Mouse (Mus musculus) retina, adult 2 months (tissue): ENCODE data around the gene Cldn20.

Source experiments
- DNase-seq: peaks from one replicate; pipeline ENCODE4 v3.0.0-alpha.2; 2012; ENCODE audit warnings: low read depth, low spot score

Cldn20 gene

DNA sequence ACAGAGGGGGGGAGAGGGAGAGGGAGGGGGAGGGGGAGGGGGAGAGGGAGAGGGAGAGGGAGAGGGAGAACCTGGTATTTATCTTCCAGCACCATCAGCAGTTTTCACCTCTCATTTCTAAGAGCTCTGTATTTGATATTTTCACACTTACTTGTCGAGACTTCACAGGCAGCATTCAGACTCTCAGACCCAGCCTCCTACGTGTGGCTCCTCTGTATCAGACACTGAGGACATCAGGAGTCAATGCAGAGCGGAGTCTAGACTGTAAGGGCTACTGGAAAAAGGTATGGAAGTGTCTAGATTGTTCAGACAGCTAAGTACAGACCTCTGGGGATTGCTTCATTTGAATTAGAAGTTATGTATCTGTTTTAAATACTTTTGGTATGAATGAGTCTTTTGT is 2.8 kb upstream of the Cldn20 start:
- no peak for DNase-seq

DNA sequence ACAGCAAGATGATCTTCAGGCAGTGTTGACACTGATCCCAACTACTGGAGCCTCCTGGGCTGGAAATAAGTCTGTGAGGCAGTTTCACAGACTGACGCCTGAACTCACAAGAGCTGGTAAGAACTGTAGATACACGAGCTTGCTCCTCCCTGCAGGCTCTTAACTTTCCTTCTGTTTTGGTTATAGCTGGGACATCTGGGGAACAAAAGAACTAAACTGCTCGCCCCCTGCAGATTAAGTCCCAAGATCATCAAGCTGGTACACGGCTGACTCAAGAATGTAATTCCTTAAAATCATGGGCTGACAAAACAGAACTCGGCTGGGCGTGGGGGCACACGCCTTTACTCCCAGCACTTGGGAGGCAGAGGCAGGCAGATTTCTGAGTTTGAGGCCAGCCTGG is 1.8 kb upstream of the Cldn20 start:
- no peak for DNase-seq

DNA sequence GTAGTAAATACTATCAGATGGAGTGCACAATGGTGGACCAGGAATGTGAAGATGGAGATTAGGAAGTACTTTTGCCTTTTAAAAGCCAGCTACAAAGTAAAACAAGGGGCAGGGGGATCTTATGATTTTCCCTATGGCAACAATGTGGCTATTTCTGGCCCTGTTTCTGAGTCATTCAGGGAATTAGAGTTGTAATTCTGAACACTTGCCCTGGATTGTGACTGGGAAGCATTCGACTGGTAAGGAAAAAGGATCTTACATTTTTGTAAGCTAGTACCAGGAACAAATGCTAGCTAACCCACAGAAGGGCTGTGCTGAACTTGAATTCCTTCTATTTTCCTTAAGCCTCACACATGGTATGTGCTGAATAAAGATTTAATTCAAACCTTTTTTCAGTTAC is 713 bp upstream of the Cldn20 start:
- DNase-seq, result no peak

- DNase-seq, result no peak
These were observed 1.1 kb downstream of the Cldn20 start for GRCm38 (mm10) chr17:3533425-3533824.

DNA sequence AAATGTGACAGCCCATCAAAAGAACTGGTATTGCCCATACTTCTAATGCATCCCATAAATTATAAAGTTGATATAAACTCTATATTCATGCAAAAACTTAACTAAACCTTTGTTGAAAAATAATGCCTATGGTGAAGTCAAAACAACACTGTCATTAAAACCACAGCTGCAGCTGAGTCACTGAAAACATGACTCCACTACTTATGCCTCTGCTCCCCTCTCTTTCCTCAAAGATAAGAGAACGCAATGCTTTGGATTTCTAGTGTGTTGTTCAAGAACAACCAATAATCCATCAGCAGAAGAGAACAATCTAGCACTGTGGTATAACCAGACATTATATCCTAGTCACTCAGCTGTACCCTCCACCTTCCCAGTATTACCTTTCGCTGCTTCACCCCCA is 8.0 kb downstream of the Cldn20 start:
- DNase-seq, result no peak

GRCm38 (mm10) chr17:3541033-3541432 is 8.7 kb downstream of the Cldn20 start:
- no peak for DNase-seq

DNA sequence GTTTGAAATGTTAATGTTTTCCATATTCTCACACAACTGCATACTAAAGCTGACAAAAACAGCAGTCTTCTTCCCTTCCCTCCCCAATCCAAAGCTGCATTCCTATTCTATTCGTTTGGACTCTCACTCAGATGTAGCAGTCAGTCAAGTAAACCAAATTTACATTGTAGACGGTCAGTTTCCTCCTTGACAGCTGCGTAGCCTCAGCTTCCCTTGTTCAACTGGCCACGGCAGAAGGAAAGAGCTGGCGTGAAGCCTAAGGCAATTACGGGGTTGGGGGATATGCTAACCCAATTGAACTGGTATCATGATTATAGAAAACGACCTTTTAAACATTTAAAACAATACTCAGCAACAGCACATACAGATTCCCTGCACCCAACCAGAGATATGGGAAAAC is 15.4 kb downstream of the Cldn20 start:
- DNase-seq, result no peak

DNA sequence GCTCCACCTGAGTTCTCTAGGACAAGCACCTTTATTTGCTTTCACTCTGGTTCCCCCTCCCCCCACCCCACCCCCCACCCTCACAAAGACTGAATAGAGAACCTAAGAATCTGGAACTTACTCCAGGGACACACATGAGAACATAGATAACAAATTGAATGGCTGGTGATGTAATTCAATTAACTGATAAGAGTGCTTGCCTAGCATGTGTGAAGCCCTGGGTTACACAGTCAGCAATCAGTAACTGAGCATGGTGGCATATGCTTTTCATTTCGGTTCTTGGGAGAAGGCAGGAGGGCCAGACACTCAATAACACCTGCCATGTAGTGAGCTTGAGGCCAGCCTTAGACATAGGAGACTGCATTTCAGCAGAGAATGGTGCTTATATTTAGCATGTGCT is 23.9 kb downstream of the Cldn20 start:
- DNase-seq, result no peak

DNA sequence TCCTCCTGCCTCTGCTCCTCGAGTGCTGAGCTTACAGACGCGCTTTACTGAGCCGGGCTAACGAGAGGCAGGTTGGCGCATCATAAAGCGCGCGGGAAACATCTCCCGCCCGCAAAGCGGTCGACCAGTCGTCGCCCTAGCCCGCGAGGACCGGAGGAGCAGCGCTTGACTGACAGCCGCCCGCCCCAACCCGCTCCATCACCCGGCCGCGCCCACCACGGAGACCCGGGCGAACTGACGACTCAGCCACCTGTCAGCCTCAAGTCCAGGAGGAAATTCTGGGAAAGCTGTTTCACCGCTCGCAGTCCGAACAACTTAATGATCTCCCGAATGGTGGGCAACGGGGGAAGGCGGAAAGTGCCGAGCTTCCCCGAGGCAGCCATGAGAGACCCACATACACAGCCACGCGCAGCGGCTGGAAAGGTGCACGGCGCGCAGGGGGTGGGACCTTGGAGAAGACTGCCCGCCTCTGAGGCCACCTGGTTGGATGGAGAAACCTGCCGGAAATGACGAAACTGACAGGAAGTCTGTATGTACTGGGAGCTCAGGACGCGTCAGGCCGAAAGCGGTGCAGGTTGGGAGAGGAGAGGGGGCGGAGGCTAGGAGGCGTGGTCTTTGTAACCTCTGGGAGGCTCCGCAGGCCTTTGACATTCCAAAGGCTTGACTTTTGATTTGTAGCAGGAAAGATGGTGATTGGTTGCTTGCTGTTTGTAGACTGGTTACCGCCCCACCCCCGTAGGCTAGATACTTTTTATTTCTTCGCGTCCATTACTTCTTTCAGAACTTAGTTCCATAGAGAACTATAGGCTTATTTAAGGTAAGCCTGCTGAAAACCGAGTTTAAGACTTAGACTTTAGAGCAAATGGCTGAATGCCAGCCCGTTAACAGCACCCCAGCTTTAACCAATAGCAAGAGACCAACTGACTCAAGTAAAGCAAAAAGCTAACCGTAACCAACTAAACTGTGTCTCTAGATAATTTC is 25.3 kb downstream of the Cldn20 start, which contains the start of gene Tfb1m:
Tfb1m (minus strand) TSS at position 451 of the 981 bp plus-strand sequence.
- peak; percentile 99 for DNase-seq

DNA sequence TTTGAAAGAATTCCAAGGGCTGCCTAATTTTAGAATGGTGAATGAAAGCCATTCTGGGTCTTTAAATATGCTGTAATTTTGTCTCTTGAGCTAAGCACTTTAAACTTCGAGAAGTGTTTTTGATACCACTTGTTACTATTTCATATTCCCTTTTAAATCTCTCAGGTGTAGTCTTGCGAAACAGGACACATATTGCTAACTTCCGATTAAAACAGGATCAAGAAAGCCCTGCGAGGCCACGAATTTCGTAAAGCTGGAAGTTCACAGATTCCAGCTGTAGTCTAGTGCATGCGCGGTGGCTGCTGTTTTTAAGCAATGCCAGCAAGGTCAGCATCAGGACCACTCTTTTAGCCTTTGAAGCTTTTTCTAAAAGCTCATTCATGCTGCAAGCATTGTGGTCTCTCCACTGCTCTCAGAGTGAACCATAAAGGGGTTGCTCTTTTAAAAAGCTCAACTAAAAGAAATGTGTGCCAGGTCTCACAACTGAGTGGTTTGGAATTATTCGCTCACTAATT is 26.1 kb downstream of the Cldn20 start:
- DNase-seq, result no peak

DNA sequence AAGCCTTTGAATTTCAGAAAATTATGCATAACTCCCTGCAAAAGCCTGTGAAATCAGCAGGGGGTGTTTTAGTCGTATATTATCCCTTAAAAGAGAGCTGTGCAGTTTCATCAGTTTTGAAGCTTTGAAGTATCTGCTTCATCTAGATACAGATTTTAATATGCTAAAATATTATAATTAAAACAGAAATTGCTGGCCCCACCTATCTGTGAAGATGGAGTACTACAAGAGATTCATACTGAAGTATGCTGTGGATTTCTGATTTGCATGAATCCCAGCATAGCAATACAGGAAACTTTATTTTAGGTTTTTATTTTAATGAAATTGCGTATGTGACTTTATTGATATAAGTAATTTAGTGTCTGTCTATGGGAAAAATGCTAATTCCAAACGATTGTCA is 28.2 kb downstream of the Cldn20 start:
- DNase-seq, result no peak

GRCm38 (mm10) chr17:3562405-3562804 is 30.1 kb downstream of the Cldn20 start:
- DNase-seq, result no peak

GRCm38 (mm10) chr17:3570876-3571275 is 38.5 kb downstream of the Cldn20 start:
- DNase-seq, result peak; percentile 26
